Mouse (Mus musculus): ENCODE data around the gene Creg2. TPM values are rescaled to one million over a fixed set of nuclear protein-coding genes. Genes with fewer than 3 reads are reported as not detected.

The Creg2 gene
- total RNA-seq (2014; rRNA removed) (17.6 and 20.2 TPM in 2 replicates), polyA plus RNA-seq (2015; fragmentation: Nextera tagmentation; extraction: Ambion mirVana) (14.1 and 15.7 TPM in 2 replicates)

DNA sequence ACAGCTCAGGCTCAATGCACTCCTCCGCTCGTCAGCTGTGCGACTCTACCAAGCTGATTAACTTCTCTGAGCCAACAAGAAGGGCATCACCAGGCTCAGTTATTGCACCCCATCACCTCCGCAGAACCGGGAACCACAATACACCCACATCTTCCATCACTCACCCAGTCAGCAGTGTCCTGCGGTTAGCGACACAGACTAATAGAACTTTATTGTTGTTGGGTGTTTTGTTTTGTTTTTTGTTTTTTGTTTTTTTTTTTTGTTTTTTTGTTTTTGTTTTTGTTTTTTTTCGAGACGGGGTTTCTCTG, at the start of gene Creg2:
Gene Creg2 (minus strand): TSS at position 234 of the 308 bp plus-strand sequence.
- 33% methylated on average over 9 of the region's 9 CpGs for WGBS
- no peak for TF ChIP-seq CTCF (IDR thresholded peaks at IDR 0.05; ENCODE audit: low read depth)
- peak within 1 kb of the TSS; percentile 62 for H3K9ac ChIP-seq (replicated peaks; ENCODE audit: low read length)
- ATAC-seq, result no peak; the same call in 1 of the 2 replicates
- peaks cover 6% of the 10 kb centered on the region for H3K4me1 ChIP-seq (ENCODE audit: insufficient read depth, low read length)
- no peaks in the 10 kb centered on the region for H3K9me3 ChIP-seq (ENCODE audit: low read length)
- peak within 1 kb of the TSS; percentile 79 for H3K27ac ChIP-seq
- DNase-seq (ENCODE audit: low spot score), result no peak
- peak within 1 kb of the TSS; percentile 98 for H3K4me2 ChIP-seq (ENCODE audit: low read depth, low read length)
- no peaks in the 10 kb centered on the region for H3K36me3 ChIP-seq (ENCODE audit: insufficient read depth, low read length)
- peak within 1 kb of the TSS; percentile 67 for H3K4me3 ChIP-seq (ENCODE audit: low read length)
- H3K27me3 ChIP-seq (ENCODE audit: insufficient read depth, low read length), result no peaks in the 10 kb centered on the region

DNA sequence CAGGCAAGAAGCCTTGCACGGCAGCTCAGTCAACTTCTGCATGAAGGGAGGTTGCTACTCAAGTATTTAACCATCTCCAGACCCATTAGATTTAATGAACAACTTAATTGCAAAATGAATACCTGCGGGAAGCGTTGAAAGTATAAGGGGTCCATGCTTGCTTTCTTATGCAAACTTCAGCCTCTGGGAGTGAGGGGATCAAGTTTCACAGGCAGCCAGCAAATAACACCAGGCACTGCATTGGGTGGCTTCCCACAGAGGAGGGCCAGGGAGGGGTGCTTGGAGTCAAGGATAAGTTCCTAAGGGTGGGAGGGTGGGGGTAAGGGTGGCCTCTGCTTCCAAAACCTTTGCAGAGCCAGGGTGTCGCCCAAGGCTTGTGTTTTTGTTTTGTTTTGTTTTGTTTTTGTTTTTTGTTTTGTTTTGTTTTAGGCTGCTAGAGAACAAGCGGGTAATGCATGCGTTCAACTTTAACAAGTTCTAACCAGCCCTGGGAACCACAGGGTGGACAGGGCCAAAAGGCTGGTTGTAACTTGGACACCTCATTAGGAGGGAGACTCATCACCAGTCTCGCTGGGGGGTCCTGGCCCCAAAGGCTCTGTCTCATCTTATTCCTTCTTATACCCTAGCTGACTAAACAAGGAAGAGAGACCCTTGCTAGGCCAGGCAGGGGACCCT, 49.5 kb upstream of the Creg2 start:
- Histone ChIP-seq H3K4me2 (ENCODE audit: low read depth, low read length) (no peak overlapping the region), H3K27me3 (ENCODE audit: insufficient read depth, low read length) (no peaks in the 10 kb centered on the region), H3K9ac (replicated peaks; ENCODE audit: low read length) (no peak overlapping the region), H3K4me1 (ENCODE audit: insufficient read depth, low read length) (peaks cover 6% of the 10 kb centered on the region; the same call in 1 of the 2 replicates), H3K4me3 (ENCODE audit: low read length) (no peak overlapping the region), H3K27ac (no peak overlapping the region), H3K9me3 (ENCODE audit: low read length) (no peaks in the 10 kb centered on the region), H3K36me3 (ENCODE audit: insufficient read depth, low read length) (no peaks in the 10 kb centered on the region)
- 34% methylated on average over 7 of the region's 7 CpGs for whole genome bisulfite sequencing
- DNase-seq (ENCODE audit: low spot score), result no peak
- TF ChIP-seq CTCF (IDR thresholded peaks at IDR 0.05; ENCODE audit: low read depth), result no peak
- no peak for ATAC-seq

DNA sequence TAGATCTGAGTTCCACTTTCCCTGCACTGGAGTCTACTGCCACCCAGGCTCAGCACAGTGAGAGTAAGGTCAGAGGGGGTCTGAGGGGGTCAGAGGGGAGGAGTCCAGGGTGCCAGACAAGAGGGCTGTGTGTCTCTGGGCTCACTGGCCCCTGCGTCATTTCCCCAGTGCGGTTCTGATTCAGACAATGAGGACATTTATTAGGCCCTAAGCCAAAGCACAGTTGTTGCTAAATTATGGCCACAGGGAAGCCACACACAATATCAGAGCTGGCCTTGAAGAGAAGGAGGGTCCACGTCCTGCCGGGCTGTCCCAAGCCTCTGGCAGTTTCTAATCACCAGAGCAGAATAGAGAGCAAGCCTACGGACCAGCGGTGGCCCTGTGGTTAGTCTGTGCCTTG, 47.2 kb upstream of the Creg2 start:
- TF ChIP-seq CTCF (IDR thresholded peaks at IDR 0.05; ENCODE audit: low read depth), result no peak
- H3K4me3 ChIP-seq (ENCODE audit: low read length), result no peak overlapping the region
- no peak overlapping the region for H3K9ac ChIP-seq (replicated peaks; ENCODE audit: low read length)
- H3K36me3 ChIP-seq (ENCODE audit: insufficient read depth, low read length), result no peaks in the 10 kb centered on the region
- H3K27ac ChIP-seq, result no peak overlapping the region
- H3K4me2 ChIP-seq (ENCODE audit: low read depth, low read length), result no peak overlapping the region
- H3K27me3 ChIP-seq (ENCODE audit: insufficient read depth, low read length), result no peaks in the 10 kb centered on the region
- DNase-seq (ENCODE audit: low spot score) (no peak), ATAC-seq (no peak)
- WGBS, result 32% methylated on average over 6 of the region's 6 CpGs
- peaks cover 6% of the 10 kb centered on the region; the same call in 1 of the 2 replicates for H3K4me1 ChIP-seq (ENCODE audit: insufficient read depth, low read length)
- H3K9me3 ChIP-seq (ENCODE audit: low read length), result no peaks in the 10 kb centered on the region

GRCm38 (mm10) chr1:39695198-39695597, 43.9 kb upstream of the Creg2 start:
- DNase-seq (ENCODE audit: low spot score), result no peak
- 63% methylated on average over 4 of the region's 4 CpGs for WGBS

GRCm38 (mm10) chr1:39694756-39695155, 43.5 kb upstream of the Creg2 start:
- H3K9ac ChIP-seq (replicated peaks; ENCODE audit: low read length), result no peak overlapping the region
- H3K9me3 ChIP-seq (ENCODE audit: low read length), result no peaks in the 10 kb centered on the region
- DNase-seq (ENCODE audit: low spot score) (no peak), ATAC-seq (no peak)
- H3K36me3 ChIP-seq (ENCODE audit: insufficient read depth, low read length), result no peaks in the 10 kb centered on the region
- 38% methylated on average over 7 of the region's 7 CpGs for WGBS
- H3K4me3 ChIP-seq (ENCODE audit: low read length), result no peak overlapping the region
- TF ChIP-seq CTCF (IDR thresholded peaks at IDR 0.05; ENCODE audit: low read depth), result no peak
- no peak overlapping the region for H3K27ac ChIP-seq
- no peaks in the 10 kb centered on the region for H3K4me1 ChIP-seq (ENCODE audit: insufficient read depth, low read length)
- no peaks in the 10 kb centered on the region for H3K27me3 ChIP-seq (ENCODE audit: insufficient read depth, low read length)
- H3K4me2 ChIP-seq (ENCODE audit: low read depth, low read length), result no peak overlapping the region

More at GRCm38 (mm10) chr1:39695198-39695597, 43.9 kb upstream of the Creg2 start:
- H3K9me3 ChIP-seq (ENCODE audit: low read length), result no peaks in the 10 kb centered on the region
- H3K9ac ChIP-seq (replicated peaks; ENCODE audit: low read length), result no peak overlapping the region
- no peak overlapping the region for H3K4me3 ChIP-seq (ENCODE audit: low read length)
- H3K4me2 ChIP-seq (ENCODE audit: low read depth, low read length), result no peak overlapping the region
- H3K27me3 ChIP-seq (ENCODE audit: insufficient read depth, low read length), result no peaks in the 10 kb centered on the region
- ATAC-seq, result no peak
- TF ChIP-seq CTCF (IDR thresholded peaks at IDR 0.05; ENCODE audit: low read depth), result no peak
- H3K27ac ChIP-seq, result no peak overlapping the region
- H3K36me3 ChIP-seq (ENCODE audit: insufficient read depth, low read length), result no peaks in the 10 kb centered on the region
- H3K4me1 ChIP-seq (ENCODE audit: insufficient read depth, low read length), result no peaks in the 10 kb centered on the region

GRCm38 (mm10) chr1:39691974-39692373, 40.7 kb upstream of the Creg2 start:
- Histone ChIP-seq H3K4me3 (ENCODE audit: low read length) (no peak overlapping the region), H3K36me3 (ENCODE audit: insufficient read depth, low read length) (no peaks in the 10 kb centered on the region), H3K27ac (no peak overlapping the region), H3K4me1 (ENCODE audit: insufficient read depth, low read length) (no peaks in the 10 kb centered on the region), H3K9me3 (ENCODE audit: low read length) (no peaks in the 10 kb centered on the region), H3K27me3 (ENCODE audit: insufficient read depth, low read length) (no peaks in the 10 kb centered on the region), H3K4me2 (ENCODE audit: low read depth, low read length) (no peak overlapping the region), H3K9ac (replicated peaks; ENCODE audit: low read length) (no peak overlapping the region)
- WGBS, result 89% methylated on average over 3 of the region's 3 CpGs
- no peak for ATAC-seq
- no peak for TF ChIP-seq CTCF (IDR thresholded peaks at IDR 0.05; ENCODE audit: low read depth)
- DNase-seq (ENCODE audit: low spot score), result no peak

- H3K9me3 ChIP-seq (ENCODE audit: low read length), result no peaks in the 10 kb centered on the region
- no peak overlapping the region for H3K27ac ChIP-seq
- no peak overlapping the region for H3K4me3 ChIP-seq (ENCODE audit: low read length)
- no peaks in the 10 kb centered on the region for H3K4me1 ChIP-seq (ENCODE audit: insufficient read depth, low read length)
- TF ChIP-seq CTCF (IDR thresholded peaks at IDR 0.05; ENCODE audit: low read depth), result no peak
- no peak for ATAC-seq
- DNase-seq (ENCODE audit: low spot score), result no peak
- no peaks in the 10 kb centered on the region for H3K36me3 ChIP-seq (ENCODE audit: insufficient read depth, low read length)
- 43% methylated on average over 4 of the region's 4 CpGs for WGBS
- no peaks in the 10 kb centered on the region for H3K27me3 ChIP-seq (ENCODE audit: insufficient read depth, low read length)
- no peak overlapping the region for H3K4me2 ChIP-seq (ENCODE audit: low read depth, low read length)
- H3K9ac ChIP-seq (replicated peaks; ENCODE audit: low read length), result no peak overlapping the region
Measured at GRCm38 (mm10) chr1:39691061-39691460, 39.8 kb upstream of the Creg2 start.
